Mouse (Mus musculus): ENCODE measurements around the gene Olfr1441.

The Olfr1441 gene

DNA sequence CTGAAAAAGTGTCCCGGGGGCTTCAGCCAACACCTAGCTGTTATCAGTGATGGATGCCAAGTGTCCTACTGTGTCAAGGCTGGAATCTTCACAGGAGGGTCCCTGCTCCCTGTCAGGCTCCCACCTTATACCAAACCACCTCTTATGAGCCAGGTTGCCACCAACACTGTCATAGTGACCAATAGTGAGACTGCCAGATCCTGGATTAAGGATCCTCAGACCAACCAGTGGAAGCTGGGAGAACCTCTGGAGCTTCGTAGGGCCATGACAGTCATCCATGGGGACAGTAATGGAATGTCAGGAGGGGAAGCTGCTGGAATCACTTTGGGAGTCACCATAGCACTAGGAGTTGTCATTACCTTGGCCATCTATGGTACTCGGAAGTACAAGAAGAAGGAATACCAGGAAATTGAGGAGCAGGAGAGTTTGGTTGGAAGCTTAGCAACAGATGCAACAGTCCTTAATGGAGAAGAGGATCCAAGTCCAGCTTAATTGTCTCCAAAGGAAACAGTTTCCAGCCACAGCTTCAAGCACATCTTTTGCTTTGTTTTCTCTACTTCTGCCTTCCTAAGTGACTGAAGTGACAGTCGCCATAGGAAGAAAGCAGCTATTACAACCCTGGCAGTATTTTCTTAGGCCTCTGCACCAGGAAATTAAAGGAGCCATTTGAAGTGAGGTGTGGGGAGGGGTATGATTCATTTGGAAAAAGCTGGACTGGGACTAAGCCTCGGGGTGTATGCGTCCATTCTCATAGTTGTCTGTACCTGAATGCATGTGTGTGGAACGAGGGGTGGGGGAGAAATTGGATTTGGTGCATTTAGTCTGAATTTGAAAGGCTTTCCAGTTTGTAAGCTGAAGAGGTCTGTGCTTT is 45.9 kb downstream of the Olfr1441 start:
- DNase-seq (ENCODE audit: low spot score), result no peak

DNA sequence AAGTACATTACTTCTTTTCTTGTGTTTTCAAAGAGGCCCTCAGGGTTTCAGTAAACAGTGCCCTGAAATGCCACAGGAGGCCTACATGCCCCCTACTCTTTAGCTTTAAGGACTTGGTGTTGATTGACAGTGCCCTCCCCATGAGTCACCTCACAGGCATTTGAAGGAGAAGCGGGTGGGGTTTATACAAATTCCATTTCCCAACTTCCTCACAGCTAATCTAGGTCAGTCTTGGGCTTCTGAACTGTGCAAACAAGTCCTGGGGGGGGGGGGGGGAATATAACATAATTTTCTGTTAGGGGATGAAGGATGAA is 46.4 kb downstream of the Olfr1441 start:
- peak; percentile 33 for DNase-seq (ENCODE audit: low spot score)

DNA sequence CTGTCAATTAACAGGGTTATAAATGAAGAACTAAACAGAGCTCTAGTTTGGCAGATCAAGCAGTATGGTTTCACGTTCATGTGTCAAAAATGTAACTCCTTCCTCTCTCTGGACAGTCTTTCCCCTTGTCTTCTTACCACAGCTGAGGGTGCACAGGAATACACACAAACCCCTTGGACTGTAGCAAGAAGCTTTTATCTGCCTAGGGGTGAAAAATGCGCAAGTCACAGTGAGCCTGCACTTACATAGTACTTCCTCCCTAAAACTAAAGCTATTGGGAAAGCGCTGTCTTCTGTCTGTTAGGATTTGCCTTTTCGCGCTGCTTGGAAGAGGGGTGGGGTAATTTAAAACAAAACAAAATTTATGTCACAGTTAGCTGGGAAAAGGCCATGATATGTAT is 46.9 kb downstream of the Olfr1441 start:
- no peak for DNase-seq (ENCODE audit: low spot score)

DNA sequence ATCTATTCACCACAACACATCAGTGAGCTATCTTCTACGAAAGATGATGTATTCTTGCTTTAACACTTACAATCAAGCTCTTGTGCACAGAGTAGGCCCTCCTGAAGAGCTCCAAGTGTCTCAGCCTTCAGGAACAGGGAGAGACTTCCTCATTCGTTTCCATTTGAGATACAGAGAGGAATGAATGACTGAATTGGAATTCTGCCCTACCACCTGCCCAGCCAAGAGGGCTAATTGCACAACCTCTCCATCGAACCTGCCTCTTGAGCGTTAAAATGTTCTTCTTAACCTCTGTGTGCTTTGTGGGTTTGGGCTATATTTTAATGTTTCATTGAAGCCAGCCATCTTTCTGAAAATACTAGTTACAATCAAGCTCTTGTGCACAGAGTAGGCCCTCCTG is 47.4 kb downstream of the Olfr1441 start:
- no peak for DNase-seq (ENCODE audit: low spot score)

DNA sequence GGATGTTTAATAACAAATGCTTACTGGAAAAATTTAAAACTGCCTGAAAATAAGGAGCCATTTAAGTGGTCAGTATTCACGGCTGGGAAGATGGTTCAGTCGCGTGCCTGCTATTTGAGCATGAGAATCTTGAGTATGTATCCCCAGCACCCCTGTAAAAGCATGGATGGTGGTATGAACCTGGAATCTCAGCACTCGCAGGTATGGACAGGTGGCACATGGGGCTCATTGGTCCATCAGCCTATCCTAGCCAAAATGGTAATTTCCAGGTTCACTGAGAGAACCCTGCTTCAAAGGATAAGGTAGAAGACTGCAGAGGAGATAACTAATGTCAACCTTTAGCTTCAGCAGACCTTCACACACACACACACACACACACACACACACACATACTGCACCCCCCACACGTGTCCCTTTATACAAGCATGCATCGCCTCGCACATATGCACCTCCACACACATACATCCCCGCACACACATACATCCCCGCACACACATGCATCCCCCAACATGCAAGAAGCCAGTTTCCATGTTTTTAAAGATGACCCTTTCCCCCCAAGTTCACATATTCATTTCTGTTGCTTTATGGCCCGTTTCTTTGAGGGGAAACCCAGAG is 48.4 kb downstream of the Olfr1441 start:
- no peak for DNase-seq (ENCODE audit: low spot score)

DNA sequence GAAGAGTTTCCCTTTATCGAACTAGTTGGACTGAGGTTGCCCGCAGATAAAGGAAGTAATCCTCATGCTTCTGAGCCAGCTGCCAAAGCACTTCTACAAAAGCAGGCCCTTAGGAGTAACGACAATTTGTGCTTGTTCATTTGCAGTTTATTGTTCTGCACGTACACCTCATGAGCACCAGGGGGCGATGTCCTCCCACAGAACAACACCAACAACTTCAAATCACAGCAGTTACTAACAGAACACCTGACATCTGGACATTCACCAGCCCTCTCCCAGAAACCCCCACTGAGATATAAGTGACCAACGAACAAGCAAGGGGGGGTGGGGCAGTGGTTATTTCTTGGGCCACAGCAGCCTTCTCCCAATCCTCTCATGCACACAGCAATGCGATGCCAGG is 49.0 kb downstream of the Olfr1441 start:
- peak; percentile 75 for DNase-seq (ENCODE audit: low spot score)

DNA sequence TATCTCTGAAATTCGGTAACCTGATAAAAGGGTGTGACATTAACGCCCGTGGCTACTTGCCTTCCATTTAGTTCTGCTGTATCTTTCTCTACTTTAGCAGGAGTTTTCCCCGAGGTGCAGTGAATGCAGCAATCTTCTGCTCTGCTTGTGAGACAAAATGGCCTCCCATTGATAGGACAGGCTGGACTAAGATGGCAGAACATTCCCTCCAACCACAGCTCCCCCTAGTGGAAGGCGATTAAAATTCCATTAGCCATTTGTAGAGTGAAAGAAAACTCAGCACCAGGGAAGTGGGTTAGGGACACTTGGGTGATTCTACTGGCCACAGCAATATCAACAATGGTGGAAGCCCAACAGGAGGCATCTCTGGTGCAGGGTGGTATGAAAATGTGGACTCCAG is 50.2 kb downstream of the Olfr1441 start:
- peak; percentile 63 for DNase-seq (ENCODE audit: low spot score)

DNA sequence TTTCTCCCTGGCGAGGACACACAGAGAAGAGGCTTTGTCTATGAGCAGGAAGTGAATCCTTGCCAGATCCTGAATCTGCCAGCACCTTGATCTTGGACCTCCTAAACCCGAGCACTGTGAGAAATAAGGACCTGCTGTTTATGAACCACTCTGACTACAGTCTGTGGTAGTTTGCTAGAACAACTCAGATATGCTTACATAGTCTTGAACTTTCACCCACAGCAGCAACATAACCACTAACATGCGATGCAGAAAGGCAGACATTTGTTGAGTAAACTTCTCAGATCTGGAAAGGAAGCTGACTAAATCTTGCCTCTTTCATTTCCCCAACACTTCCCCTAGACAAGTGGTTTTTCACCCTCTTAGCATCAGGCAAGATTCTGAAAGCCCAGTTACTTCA is 54.6 kb downstream of the Olfr1441 start:
- DNase-seq (ENCODE audit: low spot score), result no peak

DNA sequence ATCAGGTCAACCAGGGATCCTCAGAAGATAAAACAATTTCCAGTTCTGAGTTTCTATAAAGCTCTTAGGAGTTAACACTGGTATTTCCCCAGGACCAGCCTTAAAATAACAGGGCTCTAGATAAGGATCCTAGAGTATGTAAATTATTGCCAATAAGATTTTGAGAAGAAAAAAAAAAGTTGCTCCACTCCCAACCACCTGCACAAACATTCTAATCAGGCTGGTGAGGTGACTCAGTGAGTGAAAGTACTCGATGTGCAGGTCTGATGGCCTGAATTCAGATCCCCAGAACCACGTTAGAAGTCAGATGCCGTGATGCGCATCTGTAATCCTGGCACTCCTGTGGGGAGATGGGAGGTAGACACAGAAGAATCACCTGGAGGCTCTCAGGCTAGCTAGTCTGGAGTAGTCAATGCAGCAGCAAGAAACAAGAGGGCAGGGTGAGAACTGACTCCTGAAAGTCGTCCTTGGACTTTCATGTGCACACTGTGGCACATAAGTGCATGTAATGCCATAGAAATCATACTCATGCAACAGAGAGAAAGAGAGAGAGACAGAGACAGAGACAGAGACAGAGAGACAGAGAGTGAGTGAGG is 55.2 kb downstream of the Olfr1441 start:
- DNase-seq (ENCODE audit: low spot score), result no peak

Data from embryo, embryonic 10.5 days (tissue).